Mouse (Mus musculus): ENCODE results near the gene Fyb.

GRCm38 (mm10) chr15:6556272-6556671 lies 33.6 kb downstream of the Fyb start:
- TF ChIP-seq CTCF (IDR thresholded peaks at IDR 0.05; ENCODE audit: borderline replicate concordance, insufficient read depth, low read length) (no peak), POLR2A (IDR thresholded peaks at IDR 0.05; ENCODE audit: low read depth, low read length) (no peak)

All from embryonic fibroblast, embryonic 13.5 days (primary cell).